Mouse (Mus musculus): ENCODE results near the gene 5430427O19Rik. TPM values are rescaled to one million over a fixed set of nuclear protein-coding genes. Genes with fewer than 3 reads are reported as not detected.
A peak's percentile ranks its signal among the peaks of the same experiment; 100 is the strongest.

5430427O19Rik gene
- total RNA-seq (2021) = under 1 TPM in 1 of 2 experiments, not detected in 1; 0.08 TPM
- long read RNA-seq = 0 reads

GRCm38 (mm10) chrX:85869914-85870483 lies at the start of gene 5430427O19Rik:
Gene 5430427O19Rik (plus strand): TSS chrX:85870354.
- DNase-seq (ENCODE audit: low spot score in 2 of 2) = no peak

GRCm38 (mm10) chrX:85827719-85828453 lies 42.3 kb upstream of the 5430427O19Rik start:
- DNase-seq (ENCODE audit: low spot score in 2 of 2) = no peak

GRCm38 (mm10) chrX:85829000-85829399 lies 41.2 kb upstream of the 5430427O19Rik start:
- DNase-seq (ENCODE audit: low spot score in 2 of 2) = peak in 1 of 2 experiments; percentile 10

GRCm38 (mm10) chrX:85839174-85839573 lies 31.0 kb upstream of the 5430427O19Rik start:
- no peak for DNase-seq (ENCODE audit: low spot score in 2 of 2)

- no peak for DNase-seq (ENCODE audit: low spot score in 2 of 2)
Measured at GRCm38 (mm10) chrX:85855938-85856337, 14.2 kb upstream of the 5430427O19Rik start.

- DNase-seq (ENCODE audit: low spot score in 2 of 2) = no peak
Measured at GRCm38 (mm10) chrX:85857169-85857568, 13.0 kb upstream of the 5430427O19Rik start.

GRCm38 (mm10) chrX:85868079-85868478 lies 2.1 kb upstream of the 5430427O19Rik start:
- DNase-seq (ENCODE audit: low spot score in 2 of 2) = no peak

- DNase-seq (ENCODE audit: low spot score in 2 of 2) = no peak
Measured at GRCm38 (mm10) chrX:85871371-85872056, 1.4 kb downstream of the 5430427O19Rik start.

GRCm38 (mm10) chrX:85874367-85874766 lies 4.2 kb downstream of the 5430427O19Rik start:
- DNase-seq (ENCODE audit: low spot score in 2 of 2) = no peak

- DNase-seq (ENCODE audit: low spot score in 2 of 2) = no peak
Measured at GRCm38 (mm10) chrX:85875951-85876350, 5.8 kb downstream of the 5430427O19Rik start.

GRCm38 (mm10) chrX:85877747-85878146 lies 7.6 kb downstream of the 5430427O19Rik start:
- DNase-seq (ENCODE audit: low spot score in 2 of 2) = no peak

GRCm38 (mm10) chrX:85878293-85878692 lies 8.1 kb downstream of the 5430427O19Rik start:
- DNase-seq (ENCODE audit: low spot score in 2 of 2) = no peak

GRCm38 (mm10) chrX:85879198-85879977 lies 9.2 kb downstream of the 5430427O19Rik start:
- DNase-seq (ENCODE audit: low spot score in 2 of 2) = peak in 1 of 2 experiments; percentile 48

- DNase-seq (ENCODE audit: low spot score in 2 of 2) = no peak
Measured at GRCm38 (mm10) chrX:85886651-85887050, 16.5 kb downstream of the 5430427O19Rik start.

GRCm38 (mm10) chrX:85901195-85901594 lies 31.0 kb downstream of the 5430427O19Rik start:
- no peak for DNase-seq (ENCODE audit: low spot score in 2 of 2)

GRCm38 (mm10) chrX:85919034-85919433 lies 48.9 kb downstream of the 5430427O19Rik start:
- DNase-seq (ENCODE audit: low spot score in 2 of 2) = peak in 1 of 2 experiments; percentile 26

- DNase-seq (ENCODE audit: low spot score in 2 of 2) = peak in 1 of 2 experiments; percentile 13
Measured at GRCm38 (mm10) chrX:85932991-85933390, 62.8 kb downstream of the 5430427O19Rik start.
